Mouse (Mus musculus): ENCODE results near the gene Ets1.

Ets1 gene

DNA sequence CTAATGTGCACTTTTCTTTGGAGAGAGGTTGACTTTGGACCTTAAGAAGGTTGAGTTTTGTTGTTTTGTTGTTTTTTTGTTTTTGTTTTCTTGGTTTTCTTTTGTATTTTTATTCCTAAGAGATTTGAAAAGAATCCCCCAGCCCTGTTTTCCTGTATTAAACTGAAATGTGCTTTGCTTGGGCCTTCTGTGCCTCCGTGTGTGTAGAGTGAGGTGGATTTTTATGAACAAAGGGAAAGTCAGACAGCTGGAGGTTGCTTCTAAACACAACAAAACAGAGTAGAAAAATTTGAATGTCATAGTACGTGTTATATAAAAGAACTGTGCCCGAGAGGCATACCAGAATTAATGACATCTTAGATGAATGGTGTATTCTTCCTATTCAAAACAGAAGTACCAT lies 71.4 kb downstream of the Ets1 start:
- CTCF ChIA-PET, result interaction anchor here (0.7 kb wide), 2 partner anchors 108 to 115 kb away, joined by 3 read pairs; no protein-coding TSS in a partner anchor

DNA sequence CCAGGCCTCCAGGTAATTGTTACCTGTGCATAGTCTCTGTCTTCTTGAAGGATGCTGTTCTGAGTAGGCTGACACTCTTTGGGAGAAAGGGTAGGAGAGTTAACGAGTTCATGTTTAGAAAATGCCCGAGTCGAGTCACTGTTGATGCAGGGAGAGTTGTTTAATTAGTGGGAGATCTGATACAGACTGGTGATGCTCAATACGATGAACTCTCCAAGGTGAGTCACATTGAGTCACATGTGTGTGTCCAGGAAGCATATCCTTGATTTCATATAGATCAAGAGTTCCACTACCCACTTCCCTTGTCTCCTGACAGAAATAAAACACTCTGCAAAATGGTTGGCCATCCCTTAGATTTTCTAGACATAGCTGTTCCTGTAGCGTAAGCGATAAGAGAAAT lies 72.5 kb downstream of the Ets1 start:
- CTCF ChIA-PET, result interaction anchor here (0.7 to 1.3 kb wide), 4 partner anchors 19 to 29 kb away, joined by 3 to 7 read pairs (median 5); no protein-coding TSS in a partner anchor

DNA sequence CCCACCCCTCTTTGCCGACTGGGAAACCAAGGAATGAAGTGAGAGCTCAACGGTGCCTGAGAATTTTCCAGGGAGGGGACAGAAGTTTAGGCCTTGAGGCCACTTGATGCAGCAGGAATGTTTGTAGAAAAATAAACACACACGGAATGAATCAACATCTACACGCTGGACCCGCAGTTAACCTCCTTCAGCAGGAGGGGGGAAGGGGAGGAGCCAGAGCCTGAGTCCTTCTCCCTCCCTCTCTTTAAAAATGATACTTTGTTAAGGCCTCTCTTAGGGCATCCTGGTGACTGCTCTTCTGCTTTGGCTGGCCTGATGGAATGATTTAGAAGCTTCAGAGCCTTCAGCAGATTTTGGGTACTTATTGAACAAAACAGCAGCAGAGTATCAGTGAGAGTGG lies 73.3 kb downstream of the Ets1 start:
- CTCF ChIA-PET, result interaction anchor here (0.7 to 1.3 kb wide), 3 partner anchors 12 to 26 kb away, joined by 3 to 6 read pairs (median 4); no protein-coding TSS in a partner anchor

DNA sequence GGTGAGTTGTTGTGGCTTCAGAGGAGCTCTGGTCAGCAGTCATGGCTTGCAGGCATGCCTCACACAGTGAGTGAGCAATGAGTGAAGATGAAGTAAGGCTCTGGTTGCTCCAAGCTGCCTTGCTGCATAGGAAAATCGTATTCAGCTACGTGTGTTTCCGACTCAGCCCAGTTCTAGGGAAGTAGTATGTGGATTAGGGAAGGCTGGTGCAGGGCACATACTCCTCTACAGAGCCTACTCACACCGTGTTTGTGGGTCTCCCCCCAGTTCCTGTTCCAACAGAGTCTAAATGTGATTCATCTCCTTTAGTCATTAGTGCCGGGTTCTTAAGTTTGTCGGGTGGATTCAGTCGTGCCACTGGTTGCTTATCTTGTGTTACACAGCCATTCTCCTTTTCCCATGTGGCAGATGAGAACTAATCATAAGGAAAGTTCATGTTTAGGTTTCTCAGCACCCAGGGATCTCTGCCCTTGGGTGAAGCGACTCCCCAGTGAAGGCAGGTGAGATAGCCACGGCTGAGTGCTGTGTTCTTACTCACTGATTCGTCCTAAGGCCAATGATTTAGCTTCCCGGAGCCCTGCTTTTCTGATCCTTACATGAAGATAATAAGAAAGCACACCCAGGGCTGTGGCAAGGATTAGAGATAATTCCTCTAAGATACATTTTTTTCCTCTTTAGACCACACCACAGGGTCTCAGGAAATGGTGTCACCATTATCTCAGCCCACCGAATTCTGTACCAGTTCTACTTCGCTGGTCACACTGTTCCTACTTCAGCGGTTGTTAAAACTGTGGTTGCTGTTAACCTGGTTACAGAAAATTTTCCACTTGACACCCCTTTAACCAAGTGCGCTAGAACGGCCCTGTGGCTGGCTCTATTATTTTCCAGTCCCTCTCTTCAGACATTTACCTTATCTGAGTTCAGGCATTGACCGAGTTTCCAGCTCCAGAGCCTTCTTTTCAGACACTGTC lies 74.0 kb downstream of the Ets1 start:
- CTCF ChIA-PET, result interaction anchor here (0.7 to 1.3 kb wide), 2 partner anchors 11 to 17 kb away, joined by 3 to 4 read pairs; no protein-coding TSS in a partner anchor

DNA sequence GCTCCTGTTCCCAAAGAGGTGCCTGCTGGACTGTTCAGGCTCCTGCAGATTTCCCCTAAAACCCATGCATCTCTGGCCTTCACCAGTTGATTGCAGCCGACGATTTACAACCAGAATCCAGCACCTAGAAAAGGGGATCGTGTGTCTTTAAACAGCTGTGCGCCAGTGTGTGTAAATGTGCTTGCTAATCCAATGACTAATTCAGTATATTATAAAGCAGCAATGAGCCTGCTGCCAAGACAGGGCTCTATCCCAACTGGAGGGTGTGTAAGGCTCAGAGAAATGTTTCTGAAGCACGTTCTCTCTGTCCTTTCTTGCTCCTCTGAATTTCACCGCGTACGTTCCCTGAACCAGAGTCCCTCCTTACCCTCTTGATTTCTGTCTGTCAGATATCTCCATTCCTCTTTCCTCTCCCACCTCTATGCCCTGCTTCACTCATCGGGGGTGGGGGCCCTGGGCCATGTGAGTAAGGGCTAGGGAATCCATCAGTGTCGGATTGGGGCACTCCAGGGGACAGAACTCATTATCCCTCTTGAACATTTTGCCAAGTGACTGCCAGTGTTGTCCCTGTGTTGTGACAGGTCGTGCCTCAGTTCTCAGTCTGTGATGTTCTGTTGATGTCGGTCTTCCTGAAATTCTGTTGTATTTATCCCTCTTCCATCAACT lies 75.1 kb downstream of the Ets1 start:
- CTCF ChIA-PET, result interaction anchor here (1.1 kb wide), 2 partner anchors 9 to 13 kb away, joined by 3 read pairs; no protein-coding TSS in a partner anchor

DNA sequence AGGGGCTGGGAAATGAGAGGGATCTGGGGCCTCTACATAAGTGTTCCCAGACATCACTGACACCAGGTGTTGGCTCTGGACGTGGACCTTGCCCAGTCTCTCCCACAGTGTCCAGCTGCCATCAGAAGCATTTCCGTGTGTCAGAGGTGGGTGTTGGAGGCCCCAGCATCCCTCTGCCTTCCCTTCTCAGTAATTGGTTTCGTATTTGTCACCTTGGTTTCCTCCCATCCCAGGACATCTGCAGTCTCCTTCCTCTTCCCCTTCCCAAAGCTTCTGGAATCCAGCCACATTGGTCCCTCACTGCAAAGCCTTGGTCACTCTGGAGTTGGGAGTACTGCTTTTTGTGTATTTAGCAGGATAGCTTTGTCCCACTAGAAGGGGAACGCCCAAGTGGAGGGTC lies 75.7 kb downstream of the Ets1 start:
- CTCF ChIA-PET, result interaction anchor here (1.1 kb wide), 2 partner anchors 9 to 12 kb away, joined by 3 read pairs; no protein-coding TSS in a partner anchor

DNA sequence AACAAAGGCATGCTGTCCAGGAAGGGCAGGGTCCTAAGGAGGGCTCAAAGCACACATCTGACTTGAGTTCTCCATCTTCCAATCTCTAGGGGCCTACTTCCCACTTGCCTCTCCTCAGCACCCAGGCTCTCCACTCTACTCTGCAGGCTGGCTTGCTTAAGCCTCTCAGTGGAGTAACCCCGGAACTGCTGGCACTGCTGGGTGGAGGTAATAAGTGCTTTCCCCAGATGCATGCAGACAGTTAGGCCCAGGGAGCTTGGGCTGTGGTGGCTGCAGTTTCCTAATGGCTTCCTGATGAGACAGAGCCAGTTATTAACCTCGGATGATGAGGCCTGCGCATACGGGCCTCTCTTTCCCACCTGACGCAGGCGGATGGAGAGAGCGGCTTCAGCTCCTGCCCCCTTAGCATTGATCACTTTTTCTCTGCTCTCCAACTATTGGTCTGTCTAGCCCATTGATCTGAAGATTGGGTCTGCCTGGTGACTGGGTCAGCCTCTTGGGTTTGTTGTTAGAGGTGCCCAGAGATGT lies 76.4 kb downstream of the Ets1 start:
- CTCF ChIA-PET, result interaction anchor here (1.1 kb wide), 1 partner anchor 12 kb away, joined by 3 read pairs; no protein-coding TSS in a partner anchor

DNA sequence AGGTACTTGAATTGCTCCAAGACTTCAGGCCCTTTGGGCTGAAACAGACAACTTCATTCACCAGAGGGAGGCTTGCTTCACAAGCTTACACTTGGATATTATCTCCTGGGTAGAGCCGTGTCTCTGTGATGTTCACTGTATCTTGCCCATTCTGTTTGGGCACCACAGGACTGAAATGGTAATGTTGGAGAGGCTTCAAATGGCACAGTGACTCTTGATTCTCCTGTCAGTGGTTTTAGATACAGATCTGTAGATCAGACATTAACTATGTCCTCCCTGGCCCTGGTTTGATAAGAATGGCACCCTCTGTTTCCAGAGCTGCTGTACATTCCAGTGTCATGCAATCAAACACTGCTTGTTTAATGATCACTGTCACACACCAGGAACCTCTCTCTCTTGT lies 77.1 kb downstream of the Ets1 start:
- CTCF ChIA-PET, result no interaction called here

DNA sequence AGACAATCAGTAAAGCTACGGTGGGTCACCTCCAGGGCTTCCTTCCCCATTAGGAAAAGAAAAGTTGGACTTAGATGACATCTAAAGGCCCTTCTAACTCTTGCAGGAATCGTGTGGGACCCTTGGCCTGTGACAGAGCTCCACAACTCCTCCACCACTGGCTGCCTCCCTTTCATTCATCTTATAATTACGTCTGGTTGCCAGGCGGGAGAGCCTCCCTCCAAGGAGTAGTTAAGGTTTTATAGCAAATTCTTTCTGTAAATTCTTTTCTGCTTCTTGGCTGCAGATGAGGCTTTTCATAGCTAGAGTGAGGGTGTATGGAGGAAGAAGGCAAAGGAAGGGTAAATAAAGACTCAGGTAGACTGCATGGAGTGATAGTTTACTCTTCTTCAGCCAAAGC lies 77.8 kb downstream of the Ets1 start:
- CTCF ChIA-PET, result interaction anchor here (0.5 kb wide), 1 partner anchor 25 kb away, joined by 5 read pairs; no protein-coding TSS in a partner anchor

DNA sequence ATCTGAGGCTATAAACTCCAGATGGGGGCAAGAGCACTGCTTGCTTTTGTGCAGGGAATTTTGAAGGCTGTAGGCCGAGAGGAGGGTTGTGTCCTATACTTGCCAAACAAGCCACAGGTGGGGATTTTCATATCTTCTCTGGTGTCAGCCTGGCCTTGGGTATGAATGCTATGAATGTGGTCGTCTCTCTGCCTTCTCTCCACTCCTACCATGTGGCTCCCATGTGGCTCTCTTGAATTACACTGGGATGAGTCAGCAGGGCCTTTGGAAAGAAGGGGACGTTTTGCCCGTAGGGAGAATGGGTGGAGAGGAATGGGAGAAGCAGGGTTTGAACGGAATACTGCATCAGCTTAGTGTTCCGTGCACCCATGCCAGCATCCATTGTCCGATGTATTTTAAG lies 78.5 kb downstream of the Ets1 start:
- CTCF ChIA-PET, result interaction anchor here (0.8 kb wide), 1 partner anchor 36 kb away, joined by 3 read pairs; no protein-coding TSS in a partner anchor

DNA sequence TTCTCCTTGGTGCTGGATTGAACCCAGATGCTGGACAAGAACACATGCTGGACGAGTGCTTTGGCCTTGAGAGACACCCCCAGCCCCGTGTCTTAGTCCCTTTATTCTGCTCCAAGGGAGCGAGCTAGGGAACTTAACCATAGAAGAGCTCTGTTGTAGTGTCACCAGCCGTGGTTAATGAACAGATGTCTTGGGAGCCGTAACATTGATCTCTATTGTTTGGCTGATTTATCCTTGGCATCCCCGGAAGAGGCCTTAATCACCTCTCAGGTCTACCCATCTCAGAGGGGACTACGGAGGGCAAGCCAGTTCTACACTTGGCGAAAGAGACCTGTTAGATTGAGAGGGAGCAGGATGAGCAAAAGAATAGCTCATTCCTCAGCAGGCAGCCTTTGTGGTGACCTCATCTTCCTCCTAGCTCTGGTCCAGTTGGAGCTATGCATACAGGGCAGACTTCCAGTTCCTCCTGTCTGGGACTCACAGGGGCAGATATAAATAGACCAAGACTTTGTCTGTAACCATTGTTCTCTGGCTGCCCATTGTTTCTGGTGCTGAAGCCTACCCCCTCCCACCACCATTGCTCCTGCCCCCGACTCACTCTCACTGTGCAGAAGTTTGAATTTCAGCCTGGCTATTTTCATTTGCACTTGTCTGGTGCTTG lies 79.9 kb downstream of the Ets1 start:
- CTCF ChIA-PET, result interaction anchor here (1.2 kb wide), 1 partner anchor 11 kb away, joined by 3 read pairs; no protein-coding TSS in a partner anchor

DNA sequence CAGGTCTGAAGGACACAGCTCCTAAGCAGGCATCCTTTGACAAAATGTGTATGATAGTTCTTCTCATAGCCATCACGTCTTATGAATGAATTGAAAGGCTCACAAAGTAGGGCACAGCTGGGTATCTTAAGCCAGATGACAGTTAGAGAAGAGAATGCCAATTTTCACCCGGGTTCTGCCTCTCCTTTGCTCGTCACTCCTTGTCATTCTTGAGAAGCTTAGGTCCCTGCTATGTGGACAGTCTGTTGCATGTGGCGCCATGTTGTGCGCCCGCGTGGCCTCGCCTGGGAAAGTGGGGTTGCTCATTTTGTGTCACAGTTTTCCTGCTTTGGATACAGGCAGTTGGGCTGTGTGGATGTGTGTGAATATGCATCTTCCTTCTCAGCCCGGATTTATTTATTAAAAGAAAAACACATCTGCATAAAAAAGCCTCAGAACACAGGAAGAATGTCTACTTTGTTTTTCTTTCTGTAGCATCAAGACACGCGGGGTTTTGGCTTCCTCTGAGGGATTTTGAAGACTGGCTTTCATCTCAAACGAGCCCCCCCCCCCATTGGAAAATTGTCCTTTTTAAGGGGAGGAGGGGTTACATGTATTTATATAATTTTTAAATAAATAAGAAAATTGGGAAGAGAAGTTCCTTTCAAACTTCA lies 81.4 kb downstream of the Ets1 start:
- CTCF ChIA-PET, result interaction anchor here (0.5 to 0.7 kb wide), 4 partner anchors 27 to 1517 kb away, joined by 4 to 6 read pairs (median 4); no protein-coding TSS in a partner anchor

DNA sequence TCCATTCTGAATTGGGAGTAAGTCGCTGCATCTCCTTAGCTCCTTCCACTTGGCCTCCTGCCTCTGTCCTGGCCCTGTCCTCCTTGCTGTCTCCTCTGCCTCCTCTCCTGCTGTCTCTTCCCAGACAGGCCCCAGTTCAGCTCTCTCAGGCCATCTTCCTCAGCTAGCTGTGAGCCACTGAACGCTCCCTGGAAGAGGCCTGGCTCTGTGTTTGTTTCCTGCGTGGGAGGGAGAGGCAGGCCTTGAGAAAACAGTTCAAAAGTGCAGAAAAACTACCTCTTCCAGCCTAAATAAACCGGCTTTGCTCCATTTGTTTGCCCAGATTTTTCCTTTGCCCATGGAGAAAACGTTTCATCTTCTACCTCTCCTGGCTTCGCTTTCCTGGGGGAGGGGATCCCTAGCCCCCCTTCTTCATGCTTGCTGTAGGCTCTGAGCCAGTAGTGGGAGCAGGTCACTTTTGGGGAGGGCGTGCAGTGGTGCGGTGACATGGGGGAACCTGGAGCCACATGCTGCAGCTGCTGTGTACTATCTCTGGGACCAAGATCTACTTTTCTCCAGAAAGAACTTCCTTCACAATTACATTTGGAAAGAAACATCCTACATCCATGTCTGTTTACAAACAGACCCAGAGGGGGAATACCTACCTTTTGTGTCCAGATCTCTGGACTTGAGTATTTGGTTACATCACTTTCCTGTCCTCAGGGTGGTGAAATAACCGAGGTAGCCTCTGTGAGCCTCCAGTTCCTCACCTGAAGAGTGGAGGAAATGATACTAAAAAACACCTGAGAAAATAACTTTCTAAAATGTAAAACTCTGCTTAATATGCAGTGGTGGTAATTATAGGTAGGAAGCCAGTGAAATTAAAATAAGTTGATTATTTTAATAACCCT lies 82.2 kb downstream of the Ets1 start:
- CTCF ChIA-PET, result interaction anchor here (0.7 kb wide), 1 partner anchor 1518 kb away, joined by 6 read pairs; no protein-coding TSS in a partner anchor

DNA sequence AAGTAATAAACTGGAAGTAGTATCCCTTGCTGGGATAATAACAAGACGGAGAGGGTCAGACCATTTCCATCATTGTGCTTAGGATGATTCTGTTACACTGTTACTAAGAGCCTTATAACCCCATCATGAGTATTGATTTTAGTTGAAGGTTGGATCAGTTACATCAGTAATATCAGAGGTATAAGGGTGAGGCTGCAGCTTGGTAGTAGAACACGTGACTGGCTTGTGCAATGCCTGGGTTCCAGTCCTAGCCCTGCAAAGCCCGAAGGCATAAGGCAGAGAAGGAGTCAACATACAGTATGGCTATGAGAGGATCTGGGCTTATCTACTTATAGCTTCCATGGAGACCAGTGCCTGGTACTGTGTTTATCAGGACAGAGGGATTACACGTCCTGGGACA lies 82.8 kb downstream of the Ets1 start:
- CTCF ChIA-PET, result interaction anchor here (1.4 kb wide), 1 partner anchor 17 kb away, joined by 5 read pairs; no protein-coding TSS in a partner anchor

DNA sequence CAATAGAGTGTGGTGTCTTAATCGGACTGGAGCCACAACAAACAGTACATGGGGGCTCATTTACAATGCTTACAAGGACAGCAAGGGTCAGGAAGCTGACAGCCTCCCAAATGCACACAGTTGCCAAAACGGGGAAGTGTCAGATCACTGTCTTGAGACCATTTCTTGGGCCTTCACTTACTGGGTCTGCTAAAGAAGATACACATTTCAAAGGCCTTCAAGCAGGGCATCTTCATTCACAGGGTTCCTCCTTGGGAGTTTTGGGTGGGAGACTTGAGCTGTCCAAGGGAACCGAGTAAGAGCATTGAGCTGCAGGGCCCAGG lies 83.9 kb downstream of the Ets1 start:
- CTCF ChIA-PET, result interaction anchor here (1.4 to 1.6 kb wide), 3 partner anchors 9 to 35 kb away, joined by 3 to 5 read pairs (median 4); no protein-coding TSS in a partner anchor

DNA sequence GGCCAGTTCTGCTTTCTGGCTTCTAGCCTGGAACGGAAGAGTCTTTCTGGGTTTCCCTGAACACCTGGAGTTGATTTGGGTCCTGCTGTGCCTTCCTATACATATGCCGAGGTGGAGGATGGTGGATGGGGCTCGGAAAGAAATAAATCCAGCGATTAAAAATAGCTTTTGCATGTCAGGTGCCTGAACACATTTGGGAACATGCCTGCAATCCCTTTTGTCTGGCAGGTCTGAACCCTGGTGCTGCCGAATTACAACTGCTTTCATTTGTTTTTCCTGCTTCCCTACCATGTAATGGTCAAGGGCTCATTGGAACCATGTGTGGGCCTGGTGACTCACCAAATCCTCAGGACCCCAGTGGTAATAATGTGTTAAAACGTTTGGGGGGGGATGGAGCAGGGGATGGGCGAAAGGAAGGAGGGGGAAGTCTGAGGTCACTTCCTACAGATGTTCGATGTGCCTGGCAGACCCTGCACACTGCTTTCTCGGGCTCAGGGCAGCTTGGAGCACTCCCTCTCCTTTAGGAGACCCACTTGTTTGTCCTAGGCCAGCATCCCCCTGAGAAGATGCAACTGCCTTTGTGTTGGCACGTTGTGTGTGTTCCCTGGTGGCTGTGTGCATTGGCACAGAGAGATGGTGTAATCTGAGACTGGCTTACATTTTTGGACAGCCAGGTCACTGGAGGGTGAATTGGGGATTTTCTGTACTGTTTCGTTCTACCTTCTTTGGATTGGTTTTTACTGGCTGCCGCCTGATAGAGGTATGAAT lies 84.4 kb downstream of the Ets1 start:
- CTCF ChIA-PET, result interaction anchor here (0.5 to 1.6 kb wide), 6 partner anchors 9 to 316 kb away, joined by 3 to 5 read pairs (median 3); no protein-coding TSS in a partner anchor

DNA sequence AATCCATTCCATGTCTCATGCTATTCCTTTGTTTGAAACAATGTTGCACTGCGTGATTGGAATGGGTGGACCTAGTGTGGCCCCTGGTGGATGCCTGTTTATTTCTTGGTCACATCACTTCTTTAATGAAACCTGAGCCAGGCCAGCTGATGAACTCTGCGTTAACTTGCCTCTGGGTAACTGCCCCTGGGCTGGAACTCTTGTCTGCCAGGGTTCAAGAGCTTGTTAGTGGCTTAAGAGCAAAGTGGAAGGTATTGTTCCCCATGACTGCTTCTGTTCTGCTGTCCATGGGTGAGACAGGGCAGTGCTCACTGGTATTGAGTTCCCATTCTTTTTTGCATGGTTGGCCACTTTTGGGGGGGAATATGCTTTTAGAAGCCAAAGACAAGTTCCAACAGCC lies 85.1 kb downstream of the Ets1 start:
- CTCF ChIA-PET, result interaction anchor here (0.8 to 1.6 kb wide), 4 partner anchors 10 to 36 kb away, joined by 3 to 4 read pairs (median 3); no protein-coding TSS in a partner anchor

DNA sequence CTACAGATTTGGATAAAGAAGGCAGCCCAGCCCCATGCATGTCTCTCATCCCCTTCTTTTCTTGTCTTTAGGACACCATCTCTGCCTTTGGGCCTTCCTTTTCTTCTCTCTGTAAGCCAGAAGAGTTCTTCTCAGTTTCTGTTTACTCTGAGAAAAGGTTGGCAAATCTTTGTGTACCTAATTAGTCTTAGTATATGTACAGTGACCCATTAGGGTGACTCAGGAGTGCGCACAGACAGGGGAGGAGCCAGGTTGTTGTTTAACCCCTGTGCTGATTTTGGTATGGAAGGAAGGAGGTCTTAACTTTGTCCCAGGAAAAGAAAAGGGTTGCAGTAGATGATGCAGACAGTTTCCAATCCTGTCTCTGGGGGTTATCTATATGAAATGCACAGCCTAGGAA lies 86.2 kb downstream of the Ets1 start:
- CTCF ChIA-PET, result interaction anchor here (0.7 kb wide), 1 partner anchor 15 kb away, joined by 7 read pairs; no protein-coding TSS in a partner anchor

All from spleen, embryonic (tissue).